Mouse (Mus musculus) yolk sac, embryonic 10.5 days (tissue): Measurements from ENCODE around the gene Nol8.
A peak's percentile ranks its signal among the peaks of the same experiment; 100 is the strongest.

Experiments used
- DNase-seq: peaks from one replicate; pipeline ENCODE4 v3.0.0-alpha.2; 2017; ENCODE audit warnings: low spot score

Gene Nol8

GRCm38 (mm10) chr13:49652481-49653179, at the start of gene Nol8, which contains the start of gene Cenpp:
TSS of gene Nol8 (plus strand) at chr13:49653078.
TSS of gene Cenpp (minus strand) at chr13:49652785.
- DNase-seq, result peak; percentile 97

GRCm38 (mm10) chr13:49603603-49604002, 49.3 kb upstream of the Nol8 start:
- no peak for DNase-seq

DNA sequence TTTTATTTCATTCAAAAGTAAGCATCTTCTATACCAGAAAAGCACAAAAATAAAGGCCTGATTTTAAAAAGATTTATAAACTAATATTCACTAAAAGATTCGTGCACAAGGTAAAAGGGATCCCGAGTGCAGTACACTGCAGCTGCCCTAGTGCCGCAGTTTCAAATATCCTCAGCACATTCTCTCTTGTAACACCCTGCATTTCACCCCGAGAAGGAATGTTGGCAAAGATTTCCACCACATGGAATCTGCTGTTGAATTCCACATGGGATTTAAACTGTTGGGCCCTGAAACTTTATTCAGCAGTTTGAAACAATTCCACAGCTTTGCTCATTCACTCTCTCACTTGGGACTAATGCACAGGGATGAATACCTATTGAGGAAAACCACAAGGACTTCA, 45.2 kb upstream of the Nol8 start, which contains the start of gene Ogn:
TSS of gene Ogn (plus strand) at position 333 of the 400 bp plus-strand sequence.
- DNase-seq, result peak; percentile 6

GRCm38 (mm10) chr13:49608589-49609322, 44.1 kb upstream of the Nol8 start:
- no peak for DNase-seq

GRCm38 (mm10) chr13:49617021-49617420, 35.9 kb upstream of the Nol8 start:
- no peak for DNase-seq

- DNase-seq, result no peak
Observed at GRCm38 (mm10) chr13:49618365-49618764, 34.5 kb upstream of the Nol8 start.

- no peak for DNase-seq
Observed at GRCm38 (mm10) chr13:49623216-49623615, 29.7 kb upstream of the Nol8 start.

DNA sequence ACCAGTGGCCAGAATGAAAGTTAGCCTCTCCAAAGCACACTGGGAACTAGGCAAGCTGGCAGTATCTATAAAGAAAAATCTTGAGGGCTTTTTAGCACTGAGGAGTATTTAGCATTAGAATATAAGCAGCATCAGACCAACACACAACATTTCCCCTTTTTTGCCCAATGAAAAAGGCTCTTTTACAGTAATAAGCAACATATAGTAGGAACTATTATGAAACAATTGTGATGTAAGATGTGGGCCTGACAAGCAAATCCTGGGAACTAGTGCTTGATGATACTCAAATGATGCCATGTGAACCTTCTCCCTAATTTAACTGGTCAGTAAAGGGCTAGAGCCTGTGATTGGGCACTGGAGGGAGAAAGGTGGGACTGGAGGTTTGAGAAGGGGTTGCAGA, 24.7 kb upstream of the Nol8 start:
- DNase-seq, result no peak

GRCm38 (mm10) chr13:49629076-49629475, 23.8 kb upstream of the Nol8 start:
- DNase-seq, result no peak

GRCm38 (mm10) chr13:49639965-49640364, 12.9 kb upstream of the Nol8 start:
- DNase-seq, result no peak

GRCm38 (mm10) chr13:49642650-49643049, 10.2 kb upstream of the Nol8 start:
- DNase-seq, result no peak

DNA sequence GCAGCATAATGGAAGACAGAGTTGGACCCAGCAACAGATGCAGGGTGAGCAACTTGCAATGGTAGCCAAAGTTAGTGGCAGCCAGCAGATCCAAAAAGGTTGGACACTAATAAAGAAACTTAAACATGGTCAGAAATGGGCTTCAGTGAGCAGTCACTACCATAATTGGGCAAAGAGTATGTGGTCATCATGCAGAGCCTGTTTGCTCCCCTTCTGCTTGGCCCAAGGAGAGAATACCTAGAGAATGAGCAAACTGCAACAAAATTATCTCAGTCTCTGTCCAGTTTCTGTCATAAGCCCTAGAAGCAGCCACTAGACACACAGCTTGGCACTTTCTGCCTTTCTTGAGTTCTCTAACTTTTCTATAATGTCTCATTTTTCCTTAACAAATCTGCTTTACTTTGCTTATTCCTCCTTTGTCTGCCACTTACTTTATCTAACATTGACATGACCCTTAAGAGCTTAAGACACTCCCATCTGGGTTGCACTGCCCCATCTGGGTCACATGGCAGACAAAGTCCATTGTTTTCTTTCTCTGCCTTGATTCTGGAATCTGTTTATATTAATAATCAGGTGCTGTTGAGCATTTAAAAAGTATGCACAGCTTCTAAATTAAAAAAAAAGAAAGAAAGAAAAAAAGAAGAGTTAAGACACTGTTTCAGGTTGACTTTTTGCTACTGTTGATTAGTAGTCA, 9.1 kb upstream of the Nol8 start:
- no peak for DNase-seq

GRCm38 (mm10) chr13:49644731-49645529, 7.9 kb upstream of the Nol8 start:
- no peak for DNase-seq

GRCm38 (mm10) chr13:49646019-49646418, 6.9 kb upstream of the Nol8 start:
- no peak for DNase-seq

GRCm38 (mm10) chr13:49651136-49651535, 1.7 kb upstream of the Nol8 start:
- no peak for DNase-seq

DNA sequence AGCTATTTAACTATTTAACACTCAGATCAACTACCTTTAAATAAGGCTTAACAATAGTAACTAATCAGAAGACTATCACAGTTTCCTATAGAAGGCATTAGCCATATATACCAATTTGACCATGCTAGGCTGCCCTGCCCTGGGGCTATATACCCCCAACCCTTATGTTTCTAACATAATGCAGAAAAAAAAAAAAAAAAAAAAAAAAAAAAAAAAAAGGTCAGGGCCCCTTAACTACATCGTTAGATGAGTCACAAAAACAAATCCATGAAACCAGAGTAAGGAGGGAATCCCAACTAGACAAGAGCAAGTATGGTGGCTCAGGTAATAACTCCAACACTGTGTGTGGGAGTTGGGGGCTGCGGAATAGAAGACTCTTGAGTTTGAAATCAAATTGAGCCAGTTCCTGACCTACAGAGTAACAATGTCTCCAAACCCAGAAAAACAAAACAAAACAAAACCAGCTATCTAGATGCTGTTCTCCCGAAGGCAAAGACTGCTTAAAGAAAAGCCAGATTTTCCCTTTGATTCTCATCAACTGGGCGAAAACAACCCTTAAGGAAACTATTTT, 1.0 kb upstream of the Nol8 start:
- no peak for DNase-seq

DNA sequence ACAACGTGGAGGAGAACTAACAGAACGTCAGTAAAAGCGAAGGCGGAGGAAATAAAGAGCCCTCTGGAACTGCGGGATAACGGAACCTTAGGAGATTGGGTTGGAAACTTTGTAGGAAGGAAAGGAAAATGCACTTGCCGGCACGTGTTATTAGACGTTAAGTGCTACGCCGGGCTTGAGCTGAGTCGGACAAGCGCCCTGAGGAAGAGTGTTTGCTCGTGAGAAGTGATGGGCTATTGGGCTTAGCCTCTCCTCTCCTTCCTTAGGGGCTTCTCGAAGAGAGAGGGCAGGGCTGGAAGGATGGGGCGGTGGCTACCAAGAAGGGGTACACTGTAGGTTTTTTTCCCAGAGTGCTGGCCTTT, 283 bp downstream of the Nol8 start:
- no peak for DNase-seq

GRCm38 (mm10) chr13:49677793-49678192, 24.9 kb downstream of the Nol8 start:
- DNase-seq, result no peak

GRCm38 (mm10) chr13:49681351-49682232, 28.7 kb downstream of the Nol8 start, which contains the start of gene Iars:
TSS of gene Iars (plus strand) at chr13:49682100.
- DNase-seq, result peak; percentile 99

DNA sequence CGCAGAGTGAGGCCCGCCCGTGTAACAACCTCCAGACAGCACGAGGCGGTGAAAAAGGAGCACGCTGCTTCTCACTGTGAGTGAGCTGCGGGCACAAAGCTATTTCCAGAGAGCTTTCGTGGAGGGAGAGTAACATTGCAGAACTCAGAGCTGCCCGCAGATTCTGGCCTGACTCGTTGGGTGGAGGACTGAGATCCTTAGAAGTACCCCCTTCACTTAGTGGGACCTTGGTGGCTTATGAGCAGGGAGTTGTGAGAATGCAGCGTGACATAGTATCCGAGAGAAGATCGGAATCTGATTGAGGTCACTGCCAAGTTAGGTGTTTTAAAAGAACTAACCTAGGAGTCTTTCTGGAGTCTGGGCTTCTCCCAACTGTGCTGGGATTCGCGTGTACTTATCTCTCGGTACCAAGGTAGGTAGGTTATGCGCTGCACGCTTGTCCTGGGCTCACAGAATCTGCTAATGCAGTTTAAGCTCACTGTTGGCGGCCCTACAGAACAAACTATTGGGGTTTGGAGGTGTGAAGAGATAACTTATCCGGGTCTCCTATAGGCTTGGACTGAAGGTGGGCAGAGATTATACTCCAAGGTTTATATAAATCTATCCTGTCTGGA, 29.5 kb downstream of the Nol8 start:
- no peak for DNase-seq
